Mouse (Mus musculus): Measurements from ENCODE around the gene Plekha8.

GRCm38 (mm10) chr6:54565012-54565411 lies 29.9 kb upstream of the Plekha8 start:
- TF ChIP-seq POLR2A (IDR thresholded peaks at IDR 0.05; ENCODE audit: low read depth, low read length) (no peak), CTCF (IDR thresholded peaks at IDR 0.05; ENCODE audit: extremely low read depth, insufficient read depth, insufficient read length, insufficient replicate concordance) (no peak)

Measured in spleen, adult 2 months (tissue).